Mouse (Mus musculus) bone marrow macrophage, adult 2 months (primary cell): ENCODE measurements around the gene Ptgfrn. TPM values are rescaled to one million over a fixed set of nuclear protein-coding genes. Genes with fewer than 3 reads are reported as not detected.

Experiments
- H3K27ac ChIP-seq: 2 replicates; pipeline ENCODE4 v1.5.1; 2012; ENCODE audit warnings: low read depth, low read length; ENCODE audit not compliant: insufficient read depth
- H3K4me1 ChIP-seq: 2 replicates; pipeline ENCODE4 v1.6.1; 2012; ENCODE audit warnings: low read length; ENCODE audit not compliant: control insufficient read depth, insufficient read depth
- H3K4me3 ChIP-seq: 2 replicates; pipeline ENCODE4 v1.5.1; 2012; ENCODE audit warnings: mild to moderate bottlenecking, low read length, moderate library complexity; ENCODE audit not compliant: insufficient read depth
- CTCF ChIP-seq: IDR thresholded peaks from 2 replicates; pipeline ENCODE4 v1.5.1; 2012; ENCODE audit warnings: low read depth, mild to moderate bottlenecking, low read length, moderate library complexity
- POLR2A ChIP-seq: IDR thresholded peaks from 2 replicates; pipeline ENCODE4 v1.6.1; 2012; ENCODE audit warnings: mild to moderate bottlenecking, low read depth, low read length, borderline replicate concordance
- polyA plus RNA-seq: library from polyadenylated mRNA; stranded (reverse); fragments of >200 nt; gene quantifications from 2 replicates; pipeline ENCODE4 v1.2.4, GENCODE M21; 2012; ENCODE audit not compliant: missing spikeins, insufficient read depth, insufficient read length

The Ptgfrn gene
- polyA plus RNA-seq = 3.6 TPM in 2 replicates

DNA sequence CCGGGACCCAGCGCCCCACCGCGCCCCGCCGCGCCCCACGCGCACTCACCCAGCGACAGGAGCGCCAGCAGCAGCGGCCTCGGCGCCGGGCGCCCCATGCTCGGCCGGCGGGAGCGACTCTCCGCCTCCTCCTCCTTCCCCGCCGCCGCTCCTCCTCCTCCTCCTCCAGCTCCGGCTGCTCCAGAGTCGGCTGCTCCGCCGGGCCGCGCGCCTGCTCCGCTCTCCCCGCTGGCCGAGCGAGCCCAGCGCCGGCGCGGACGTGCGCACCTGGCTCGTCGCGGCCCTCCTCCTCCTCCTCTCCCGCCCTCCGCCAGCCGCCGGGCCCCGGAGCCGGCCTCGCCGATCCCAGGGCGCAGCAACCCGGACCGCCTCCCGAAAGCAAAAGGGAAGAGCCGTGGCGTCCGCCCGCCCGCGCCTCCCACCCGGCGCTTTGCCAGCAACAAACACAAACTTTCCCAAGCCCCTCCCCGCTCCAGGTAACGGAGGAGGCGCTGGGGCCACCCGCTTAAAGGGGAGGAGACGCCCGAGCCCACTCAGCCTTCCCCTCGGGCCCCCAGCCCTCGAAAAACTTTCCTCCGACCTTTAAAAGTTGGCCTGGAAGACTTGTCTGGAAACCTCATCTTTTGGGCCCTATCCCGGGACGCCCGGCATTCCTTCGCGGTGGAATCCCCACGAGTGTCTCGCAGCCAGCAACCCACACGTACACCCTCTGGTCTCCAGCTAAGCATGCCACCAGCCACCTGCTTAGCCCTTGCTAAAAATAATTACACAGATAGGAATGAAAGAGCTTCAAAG lies at the start of gene Ptgfrn:
Gene Ptgfrn (minus strand): TSS at position 236 of the 795 bp plus-strand sequence.
- TF ChIP-seq POLR2A = no peak
- no peak for TF ChIP-seq CTCF
- no peaks in the 10 kb centered on the region for H3K4me1 ChIP-seq
- H3K27ac ChIP-seq = no peak within 1 kb of the TSS
- peak within 1 kb of the TSS; percentile 67 for H3K4me3 ChIP-seq

DNA sequence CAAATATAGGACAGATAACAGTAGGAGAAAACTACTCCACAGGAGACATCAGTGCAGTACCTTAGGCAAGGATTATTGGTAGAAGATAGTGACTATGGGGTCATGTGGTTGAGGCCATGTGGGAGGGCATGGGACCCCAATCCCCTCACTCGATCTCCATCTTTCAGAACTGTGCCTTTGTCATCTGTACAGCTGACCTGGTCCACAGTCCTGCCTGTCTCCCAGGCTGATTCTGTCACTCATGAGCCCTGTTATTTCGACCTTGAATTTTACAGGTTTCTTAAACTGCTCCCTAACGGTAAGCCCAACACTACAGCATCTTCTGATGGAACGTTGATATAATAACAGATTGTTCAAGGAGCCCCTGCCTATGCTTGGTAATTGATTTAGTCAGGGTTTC lies 49.6 kb upstream of the Ptgfrn start:
- no peak overlapping the region for H3K27ac ChIP-seq
- no peaks in the 10 kb centered on the region for H3K4me1 ChIP-seq
- H3K4me3 ChIP-seq = no peak overlapping the region
- no peak for TF ChIP-seq POLR2A
- TF ChIP-seq CTCF = no peak

DNA sequence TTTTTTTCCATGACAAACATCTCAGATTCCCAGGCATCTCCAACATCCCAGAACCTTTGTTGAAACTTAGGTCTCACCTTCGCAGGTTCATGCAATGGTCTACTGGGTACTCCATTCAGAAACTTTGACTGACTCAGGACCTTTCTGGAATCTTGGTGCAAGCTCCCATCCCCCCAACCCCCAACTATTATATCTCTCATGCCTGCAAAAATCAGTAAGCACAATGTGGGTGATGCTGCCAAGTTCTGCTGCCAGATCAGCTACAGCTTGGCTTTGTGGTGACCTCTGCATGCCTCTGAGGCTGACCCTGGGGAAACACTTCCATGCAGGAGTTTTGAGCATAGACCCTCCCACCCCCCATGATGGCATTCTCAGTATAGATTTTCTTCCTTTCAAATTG lies 44.0 kb upstream of the Ptgfrn start:
- Histone ChIP-seq H3K4me3 (no peak overlapping the region), H3K27ac (no peak overlapping the region), H3K4me1 (no peaks in the 10 kb centered on the region)
- TF ChIP-seq CTCF (no peak), POLR2A (no peak)

DNA sequence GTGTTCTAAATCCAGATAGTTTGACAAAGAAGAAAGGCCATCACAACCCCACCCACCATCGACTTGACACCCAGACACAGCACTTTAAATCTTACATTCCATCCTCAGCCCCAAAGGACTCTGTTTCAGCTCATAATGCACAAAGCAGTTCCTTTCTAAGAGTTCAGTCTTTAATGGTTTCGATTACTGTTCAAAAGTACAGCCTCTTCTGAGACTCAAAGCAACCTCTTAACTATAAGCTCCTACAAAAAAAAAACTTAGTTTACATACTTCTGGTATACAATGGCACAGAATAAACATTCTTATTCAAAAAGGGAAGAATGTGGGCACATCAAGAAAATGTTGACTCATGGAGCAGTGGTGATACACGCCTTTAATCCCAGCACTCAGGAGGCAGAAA lies 43.3 kb upstream of the Ptgfrn start:
- Histone ChIP-seq H3K27ac (no peak overlapping the region), H3K4me1 (no peaks in the 10 kb centered on the region), H3K4me3 (no peak overlapping the region)
- TF ChIP-seq CTCF (no peak), POLR2A (no peak)

DNA sequence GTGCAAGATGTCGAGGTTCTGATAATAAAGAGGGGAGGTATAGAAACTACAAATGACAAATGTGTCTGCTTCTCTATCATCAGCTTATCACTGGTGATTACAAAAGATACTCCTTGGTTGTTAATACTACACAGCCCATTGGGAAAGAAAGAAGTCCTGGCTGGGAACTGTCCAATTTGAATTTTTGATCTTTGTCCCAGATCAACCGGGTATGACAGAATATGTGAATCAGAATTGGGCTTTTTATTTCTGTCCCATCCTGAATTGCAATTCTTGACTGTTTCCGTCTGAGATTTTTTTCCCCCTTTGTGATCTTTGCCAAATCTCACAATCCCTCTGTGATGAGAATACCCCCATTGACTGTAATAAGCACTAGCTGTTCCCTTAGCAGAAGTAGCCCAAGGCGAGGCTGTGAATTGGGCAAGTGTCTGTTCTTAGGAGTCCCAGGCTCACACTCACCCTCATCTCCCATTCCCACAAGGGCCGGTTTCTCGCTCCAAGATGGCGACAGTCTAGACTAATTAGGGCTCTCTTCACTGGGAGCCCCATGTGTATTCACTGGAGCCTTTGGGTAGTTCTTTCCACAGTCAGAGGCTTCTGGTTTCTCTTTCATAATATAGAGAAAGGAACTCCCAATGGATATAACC lies 36.2 kb upstream of the Ptgfrn start:
- no peak overlapping the region for H3K27ac ChIP-seq
- H3K4me3 ChIP-seq = no peak overlapping the region
- no peaks in the 10 kb centered on the region for H3K4me1 ChIP-seq
- TF ChIP-seq CTCF = no peak
- TF ChIP-seq POLR2A = no peak

DNA sequence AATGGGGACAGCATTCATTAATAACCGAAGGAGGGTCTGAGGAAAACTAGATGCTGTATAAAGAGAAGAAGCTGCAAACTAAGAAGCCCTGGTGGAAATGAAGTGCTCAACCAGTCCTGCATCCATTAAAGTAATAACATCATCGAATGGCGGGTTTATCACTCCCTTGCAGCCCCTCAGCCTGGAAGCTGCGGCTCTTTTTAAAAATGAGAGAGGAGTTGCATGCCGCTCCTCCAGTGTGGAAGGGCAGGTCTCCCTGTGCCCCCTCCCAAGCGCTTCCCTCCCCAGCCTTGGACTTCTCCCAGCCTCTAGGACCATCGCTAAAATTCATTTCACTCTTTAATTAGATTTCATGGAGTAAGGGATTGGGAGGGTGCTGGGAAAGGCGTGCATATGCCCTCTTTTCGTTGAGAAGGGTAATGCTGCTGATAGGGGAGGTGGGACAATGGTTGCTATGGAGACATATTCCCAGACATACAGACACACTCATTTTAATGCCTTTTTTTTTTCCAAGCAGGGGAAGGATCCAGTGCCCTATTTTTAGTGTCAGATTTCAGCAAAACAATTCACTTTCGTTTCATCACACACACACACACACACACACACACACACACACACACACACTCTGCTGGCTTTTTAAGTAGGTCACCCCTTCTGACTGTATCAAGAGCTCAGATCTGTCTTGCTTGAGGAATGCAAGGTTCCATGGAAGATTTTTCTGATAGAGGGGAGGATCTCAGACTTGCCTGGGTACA lies 35.4 kb upstream of the Ptgfrn start:
- no peaks in the 10 kb centered on the region for H3K4me1 ChIP-seq
- H3K27ac ChIP-seq = no peak overlapping the region
- no peak overlapping the region for H3K4me3 ChIP-seq
- TF ChIP-seq POLR2A (no peak), CTCF (no peak)

DNA sequence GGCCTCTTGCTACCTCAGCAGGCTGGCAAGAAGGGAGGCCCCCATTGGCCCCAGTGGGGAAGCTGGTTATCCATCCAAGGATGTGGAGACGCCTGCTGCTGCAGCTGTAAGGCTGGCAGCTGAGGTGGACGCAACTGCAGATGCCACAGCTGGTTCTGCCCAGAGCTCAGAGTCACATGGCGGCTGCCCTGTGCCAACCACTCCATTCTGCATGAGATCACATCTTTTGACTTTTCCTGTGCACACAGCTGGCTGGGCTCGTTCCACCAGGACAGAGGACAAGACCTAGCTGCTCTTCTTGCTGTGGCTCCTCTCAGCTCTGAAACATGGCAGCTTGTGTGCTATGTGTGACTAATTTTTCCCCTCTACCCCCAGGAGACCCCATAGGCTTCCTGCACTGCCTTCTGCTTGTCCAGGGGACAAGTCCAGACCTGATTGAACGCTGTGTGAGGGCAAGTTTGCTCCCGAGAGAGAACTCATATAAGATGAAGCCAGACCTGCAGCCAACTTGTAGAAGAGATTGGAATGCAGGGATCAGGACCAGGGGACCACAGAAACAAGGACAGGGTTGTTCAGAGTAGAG lies 34.4 kb upstream of the Ptgfrn start:
- TF ChIP-seq CTCF = no peak
- TF ChIP-seq POLR2A = no peak
- no peaks in the 10 kb centered on the region for H3K4me1 ChIP-seq
- no peak overlapping the region for H3K4me3 ChIP-seq
- H3K27ac ChIP-seq = no peak overlapping the region

DNA sequence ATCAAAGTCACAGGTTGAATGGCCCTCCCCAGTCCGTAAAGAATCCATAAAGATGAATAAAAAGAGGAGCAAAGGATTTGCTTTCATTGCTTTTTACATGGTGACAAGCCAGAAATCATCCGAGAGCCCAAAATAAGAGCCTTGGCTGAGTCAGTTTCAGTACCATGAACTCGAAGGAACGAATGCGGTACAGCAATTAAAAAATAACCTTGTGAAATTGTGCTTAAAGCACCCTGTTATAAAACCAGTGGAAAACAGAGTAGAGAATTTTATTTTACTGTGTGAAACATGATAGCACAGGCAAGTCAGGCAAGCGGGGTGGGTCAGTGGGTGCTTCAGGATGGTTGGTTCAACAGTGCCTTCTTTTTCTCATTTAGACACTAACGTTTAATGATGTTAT lies 33.4 kb upstream of the Ptgfrn start:
- Histone ChIP-seq H3K27ac (no peak overlapping the region), H3K4me3 (no peak overlapping the region), H3K4me1 (no peaks in the 10 kb centered on the region)
- TF ChIP-seq POLR2A = no peak
- TF ChIP-seq CTCF = no peak

DNA sequence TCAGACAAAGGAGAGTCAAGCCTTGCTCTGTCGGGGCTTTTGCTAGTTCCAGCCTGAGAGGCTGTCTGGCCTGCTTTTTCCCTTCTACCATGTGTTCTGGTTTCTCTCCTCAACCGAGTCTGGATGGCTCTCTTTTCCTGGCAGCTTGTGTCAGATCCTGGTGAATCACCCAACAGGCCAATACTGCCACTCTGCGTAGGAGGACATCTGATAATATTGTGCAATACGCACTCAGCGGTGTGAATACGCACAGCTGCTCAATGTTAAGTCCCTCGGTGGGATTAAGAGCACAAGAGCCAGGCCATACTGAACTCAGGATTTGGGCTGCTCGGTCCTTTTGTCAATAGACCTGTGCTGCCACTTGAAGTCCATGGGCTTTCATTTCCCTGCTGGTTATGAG lies 31.8 kb upstream of the Ptgfrn start:
- no peaks in the 10 kb centered on the region for H3K4me1 ChIP-seq
- no peak overlapping the region for H3K27ac ChIP-seq
- TF ChIP-seq POLR2A = no peak
- no peak for TF ChIP-seq CTCF
- H3K4me3 ChIP-seq = no peak overlapping the region

DNA sequence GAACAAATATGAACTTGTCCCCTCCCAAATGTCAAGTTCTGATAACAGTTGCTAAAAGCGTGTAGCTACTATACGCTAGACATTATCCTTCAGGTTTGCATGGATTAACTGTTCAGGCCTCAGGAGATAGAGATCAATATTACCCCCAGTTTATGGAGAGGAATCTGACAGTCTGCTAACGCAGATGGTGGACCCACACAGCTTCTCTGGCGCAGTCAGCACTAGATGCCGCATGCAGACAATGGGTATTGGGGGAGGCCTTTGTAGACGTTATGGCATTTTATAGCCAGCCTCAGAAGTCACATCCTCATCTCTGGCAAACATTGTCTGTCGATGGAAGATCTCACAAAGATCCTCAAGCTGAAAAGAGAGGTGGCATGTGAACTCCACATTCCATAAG lies 29.9 kb upstream of the Ptgfrn start:
- Histone ChIP-seq H3K27ac (no peak overlapping the region), H3K4me3 (no peak overlapping the region), H3K4me1 (no peaks in the 10 kb centered on the region)
- TF ChIP-seq CTCF (no peak), POLR2A (no peak)
